Mouse (Mus musculus): Measurements from ENCODE around the gene Zfp213. TPM values are rescaled to one million over a fixed set of nuclear protein-coding genes. Genes with fewer than 3 reads are reported as not detected.
"Not testable (repeated sequence)": the region's sequence is repeated elsewhere in the genome, so short reads cannot be mapped to it uniquely, and the experiment has no call there.

Zfp213 gene
- total and polyA plus RNA-seq, 3 experiments = 5.5 to 8.7 (median 6.2) TPM

DNA sequence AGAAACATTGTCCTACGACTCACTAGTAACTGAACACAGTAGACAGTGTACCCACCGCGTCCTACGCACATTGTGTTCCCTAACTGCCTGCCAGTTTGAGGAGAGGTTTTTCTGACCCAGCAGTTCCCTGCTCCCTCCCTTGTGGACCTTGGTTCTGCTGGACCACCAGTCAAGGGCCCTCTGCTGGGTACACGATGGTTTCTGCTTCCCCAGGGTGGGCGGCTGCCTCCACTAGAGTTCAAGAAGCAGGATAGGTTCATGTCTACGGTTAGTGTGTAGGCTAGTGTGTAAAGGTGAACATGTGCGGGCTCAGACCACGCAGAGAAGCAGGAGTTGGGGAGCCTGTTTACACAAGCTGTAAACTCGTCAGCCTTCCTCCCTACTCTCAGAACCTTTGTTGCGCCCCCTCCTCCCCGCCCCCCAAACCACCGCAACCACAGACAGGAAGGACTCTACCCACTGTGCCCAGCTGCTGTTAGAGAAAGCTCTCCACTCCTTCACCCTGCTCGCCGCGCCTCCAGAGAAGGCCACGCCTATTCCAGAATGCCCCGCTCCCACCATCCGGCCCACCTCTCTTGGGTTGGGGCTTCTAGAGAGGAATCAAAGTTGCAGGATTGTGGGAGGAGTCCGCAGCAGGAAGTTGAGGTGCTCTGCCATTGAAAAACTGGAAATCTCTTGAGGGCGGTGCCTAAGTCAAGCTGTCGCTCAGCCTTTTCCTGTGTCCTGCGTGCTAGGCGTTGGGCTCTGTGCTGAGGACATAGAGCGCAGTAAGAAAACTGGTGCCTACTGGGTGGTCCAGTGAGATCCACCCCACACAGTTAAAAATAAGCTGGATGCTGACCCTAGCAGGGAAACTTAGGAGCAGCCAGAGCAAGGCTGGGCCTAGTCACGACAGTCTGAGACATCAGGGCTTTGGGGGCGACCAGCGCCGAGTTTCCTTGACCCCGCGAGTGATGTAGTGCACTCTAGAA lies 34.8 kb upstream of the Zfp213 start, which contains the start of gene Zfp13:
Gene Zfp13, minus strand, starts transcription at position 906 of the 971 bp plus-strand sequence.
- intact Hi-C loops (cut with DNase I) = loop anchor here (1.0 kb wide), 1 partner anchor 35 kb away; the partner anchor contains the start of gene Zfp213
- Histone ChIP-seq H3K4me3 (peak within 1 kb of the TSS; percentile 49), H3K36me3 (ENCODE audit: control insufficient read depth, insufficient read depth, low read length) (no peaks in the 10 kb centered on the region; the same call in 1 of the 2 replicates), H3K4me1 (ENCODE audit: control insufficient read depth, insufficient read depth, low read length) (no peaks in the 10 kb centered on the region; the same call in 1 of the 2 replicates), H3K27ac (peak within 1 kb of the TSS; percentile 87), H3K27me3 (ENCODE audit: control insufficient read depth, insufficient read depth, low read length) (no peaks in the 10 kb centered on the region), H3K79me2 (replicated peaks; ENCODE audit: control insufficient read depth, insufficient read depth, low read length) (no peaks in the 10 kb centered on the region), H3K9ac (ENCODE audit: low read depth, low read length) (peak within 1 kb of the TSS; percentile 76)
- 4% methylated on average over 31 of the region's 31 CpGs for WGBS
- peak; percentile 61; the same call in 1 of the 2 replicates for TF ChIP-seq EP300 (IDR thresholded peaks at IDR 0.05; ENCODE audit: insufficient read depth, low read depth, low read length)
- TF ChIP-seq CTCF (IDR thresholded peaks at IDR 0.05) = no peak
- TF ChIP-seq POLR2A (IDR thresholded peaks at IDR 0.05; ENCODE audit: insufficient read depth, low read depth, low read length) = peak; percentile 100
- DNase-seq = peak; percentile 85 to 91

DNA sequence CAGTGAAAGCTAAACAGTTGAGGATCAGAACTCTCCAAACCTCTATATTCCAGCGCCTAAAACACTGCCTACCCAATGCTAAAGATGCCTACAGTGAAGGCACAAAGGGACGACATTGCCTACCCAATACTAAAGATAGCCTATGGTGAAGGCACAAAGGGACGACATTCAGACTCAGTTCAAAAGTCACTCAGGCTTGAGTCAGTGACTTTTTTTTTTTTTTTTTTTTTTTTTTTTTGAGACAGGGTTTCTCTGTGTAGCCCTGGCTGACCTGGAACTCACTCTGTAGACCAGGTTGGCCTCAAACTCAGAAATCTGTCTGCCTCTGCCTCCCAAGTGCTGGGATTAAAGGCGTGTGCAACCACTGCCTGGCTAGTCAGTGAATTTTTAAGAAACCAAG lies 31.1 kb upstream of the Zfp213 start:
- H3K36me3 ChIP-seq (ENCODE audit: control insufficient read depth, insufficient read depth, low read length); H3K4me3 ChIP-seq; H3K27ac ChIP-seq; DNase-seq; intact Hi-C loops (cut with DNase I); H3K4me1 ChIP-seq (ENCODE audit: control insufficient read depth, insufficient read depth, low read length); H3K27me3 ChIP-seq (ENCODE audit: control insufficient read depth, insufficient read depth, low read length); H3K9ac ChIP-seq (ENCODE audit: low read depth, low read length); H3K79me2 ChIP-seq (replicated peaks; ENCODE audit: control insufficient read depth, insufficient read depth, low read length): not testable (repeated sequence)
- 68% methylated on average over 4 of the region's 4 CpGs for WGBS

DNA sequence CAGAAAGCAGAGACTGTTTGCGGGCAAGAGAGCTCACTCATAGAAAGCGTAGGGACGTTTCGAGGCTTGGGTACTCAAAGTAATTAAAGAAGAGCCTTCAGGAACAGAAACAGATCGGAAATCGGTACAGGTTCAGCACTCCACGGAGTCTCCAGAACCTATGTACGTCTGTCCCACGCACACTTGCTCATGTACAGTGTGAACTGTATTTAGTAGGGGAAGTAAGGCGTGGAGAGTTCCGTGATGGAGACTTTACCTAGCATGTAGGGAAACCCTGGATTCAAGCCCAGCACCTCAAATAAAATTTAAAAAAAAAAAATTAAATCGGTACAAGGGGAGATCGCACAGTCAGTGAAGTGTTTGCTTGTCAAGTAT lies 28.9 kb upstream of the Zfp213 start:
- H3K79me2 ChIP-seq (replicated peaks; ENCODE audit: control insufficient read depth, insufficient read depth, low read length) = no peaks in the 10 kb centered on the region
- H3K27me3 ChIP-seq (ENCODE audit: control insufficient read depth, insufficient read depth, low read length) = no peaks in the 10 kb centered on the region
- intact Hi-C loops (cut with DNase I) = no loop called here
- H3K4me3 ChIP-seq = peak overlapping the region; percentile 64
- no peaks in the 10 kb centered on the region for H3K36me3 ChIP-seq (ENCODE audit: control insufficient read depth, insufficient read depth, low read length)
- DNase-seq = no peak
- 11% methylated on average over 13 of the region's 13 CpGs for WGBS
- peak overlapping the region; percentile 1; the same call in 1 of the 2 replicates for H3K9ac ChIP-seq (ENCODE audit: low read depth, low read length)
- TF ChIP-seq POLR2A (IDR thresholded peaks at IDR 0.05; ENCODE audit: insufficient read depth, low read depth, low read length) (no peak), EP300 (IDR thresholded peaks at IDR 0.05; ENCODE audit: insufficient read depth, low read depth, low read length) (no peak), CTCF (IDR thresholded peaks at IDR 0.05) (no peak)
- peak overlapping the region; percentile 61 for H3K27ac ChIP-seq
- no peaks in the 10 kb centered on the region; the same call in 1 of the 2 replicates for H3K4me1 ChIP-seq (ENCODE audit: control insufficient read depth, insufficient read depth, low read length)

DNA sequence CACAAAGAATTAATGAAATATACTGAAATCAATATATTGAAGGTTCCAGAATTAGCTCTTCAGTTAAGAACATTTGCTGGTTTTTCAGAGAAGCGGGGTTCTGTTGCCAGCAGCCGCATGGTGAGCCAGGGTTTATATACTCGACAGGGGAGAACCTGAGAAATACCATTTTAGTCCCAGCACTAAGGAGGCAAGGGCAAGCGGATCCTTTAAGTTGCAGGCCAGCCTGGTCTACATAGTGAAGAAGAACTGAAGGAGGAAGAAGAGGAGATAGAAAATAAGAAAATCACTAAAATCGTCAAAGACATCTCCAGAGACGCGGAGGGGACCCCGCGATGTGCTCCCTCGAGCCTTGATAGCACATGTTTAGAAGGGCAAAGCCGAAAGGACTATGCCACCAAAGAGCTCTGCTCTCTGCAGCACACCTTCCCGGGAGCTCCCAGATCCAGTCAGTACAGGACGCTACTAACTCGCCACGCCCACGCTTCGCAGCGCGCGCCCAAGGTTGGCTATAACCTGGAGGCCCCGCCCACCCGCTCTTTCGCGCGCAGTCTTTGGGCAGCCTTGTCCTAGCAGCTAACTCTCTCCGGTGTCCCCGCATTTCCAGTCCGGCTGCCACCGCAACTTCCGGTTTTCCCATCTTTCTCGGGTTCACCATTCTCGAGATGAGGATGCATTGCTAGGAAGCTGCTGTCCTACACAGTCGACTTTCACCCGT lies 28.3 kb upstream of the Zfp213 start:
- peak; percentile 90 to 93 for DNase-seq
- intact Hi-C loops (cut with DNase I) = no loop called here
- Histone ChIP-seq H3K4me3 (peak overlapping the region; percentile 64), H3K36me3 (ENCODE audit: control insufficient read depth, insufficient read depth, low read length) (no peaks in the 10 kb centered on the region), H3K79me2 (replicated peaks; ENCODE audit: control insufficient read depth, insufficient read depth, low read length) (no peaks in the 10 kb centered on the region), H3K9ac (ENCODE audit: low read depth, low read length) (peak overlapping the region; percentile 1; the same call in 1 of the 2 replicates), H3K27me3 (ENCODE audit: control insufficient read depth, insufficient read depth, low read length) (no peaks in the 10 kb centered on the region), H3K4me1 (ENCODE audit: control insufficient read depth, insufficient read depth, low read length) (no peaks in the 10 kb centered on the region; the same call in 1 of the 2 replicates), H3K27ac (peak overlapping the region; percentile 61)
- 7% methylated on average over 34 of the region's 34 CpGs for WGBS
- TF ChIP-seq POLR2A (IDR thresholded peaks at IDR 0.05; ENCODE audit: insufficient read depth, low read depth, low read length) (peak; percentile 50), EP300 (IDR thresholded peaks at IDR 0.05; ENCODE audit: insufficient read depth, low read depth, low read length) (no peak)

DNA sequence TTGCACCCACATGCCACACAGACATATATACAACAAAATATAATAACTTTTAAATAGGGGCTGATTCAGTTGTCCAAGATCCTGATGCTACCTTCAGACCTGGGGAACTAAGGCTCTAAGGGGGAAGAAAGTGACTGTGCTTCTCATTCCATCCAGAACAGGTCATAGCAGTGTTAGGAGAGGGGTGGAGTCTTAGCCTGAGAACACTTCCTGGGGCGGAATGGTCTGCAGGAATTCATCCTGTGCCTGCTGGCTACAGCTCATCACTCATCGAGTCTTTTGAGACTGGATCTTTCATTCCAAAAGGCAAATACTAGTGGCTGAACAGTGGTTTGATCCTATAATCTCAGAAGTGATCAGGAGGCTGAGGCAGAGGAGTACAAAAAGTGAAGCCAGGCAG lies 23.2 kb upstream of the Zfp213 start:
- intact Hi-C loops (cut with DNase I) = no loop called here
- DNase-seq = no peak
- Histone ChIP-seq H3K9ac (ENCODE audit: low read depth, low read length) (no peak overlapping the region), H3K4me1 (ENCODE audit: control insufficient read depth, insufficient read depth, low read length) (peaks cover 3% of the 10 kb centered on the region), H3K27me3 (ENCODE audit: control insufficient read depth, insufficient read depth, low read length) (no peaks in the 10 kb centered on the region), H3K36me3 (ENCODE audit: control insufficient read depth, insufficient read depth, low read length) (no peaks in the 10 kb centered on the region), H3K27ac (no peak overlapping the region), H3K4me3 (no peak overlapping the region), H3K79me2 (replicated peaks; ENCODE audit: control insufficient read depth, insufficient read depth, low read length) (no peaks in the 10 kb centered on the region)
- TF ChIP-seq EP300 (IDR thresholded peaks at IDR 0.05; ENCODE audit: insufficient read depth, low read depth, low read length) (no peak), CTCF (IDR thresholded peaks at IDR 0.05) (no peak), POLR2A (IDR thresholded peaks at IDR 0.05; ENCODE audit: insufficient read depth, low read depth, low read length) (no peak)
- 55% methylated on average over 2 of the region's 2 CpGs for WGBS
